Mouse (Mus musculus) embryonic facial prominence, embryonic 15.5 days (tissue): ENCODE data around the gene Sumo1. TPM values are rescaled to one million over a fixed set of nuclear protein-coding genes. Genes with fewer than 3 reads are reported as not detected.
"Not testable (repeated sequence)": the region's sequence is repeated elsewhere in the genome, so short reads cannot be mapped to it uniquely, and the experiment has no call there.

ENCODE experiments used
- ATAC-seq: fragments of 200-750 bp; cut with Nextera tagmentation; 2 replicates; pipeline ENCODE4 v1.8.0; 2017; ENCODE audit warnings: low read depth, moderate TSS enrichment; ENCODE audit not compliant: insufficient number of reproducible peaks, low FRiP score, low TSS enrichment
- H3K27ac ChIP-seq: fragments of 300-500 bp; sonication (generic); replicated peaks from 2 replicates; pipeline ENCODE4 v1.5.1; 2015; ENCODE audit warnings: mild to moderate bottlenecking, inconsistent platforms
- H3K27me3 ChIP-seq: fragments of 300-500 bp; sonication (generic); 2 replicates; pipeline ENCODE4 v1.6.1; 2015; ENCODE audit warnings: inconsistent platforms
- H3K36me3 ChIP-seq: fragments of 300-500 bp; sonication (generic); 2 replicates; pipeline ENCODE4 v1.6.1; 2015; ENCODE audit warnings: mild to moderate bottlenecking, inconsistent platforms
- H3K4me1 ChIP-seq: fragments of 300-500 bp; sonication (generic); 2 replicates; pipeline ENCODE4 v1.6.1; 2015; ENCODE audit warnings: inconsistent platforms
- H3K4me2 ChIP-seq: fragments of 300-500 bp; sonication (generic); replicated peaks from 2 replicates; pipeline ENCODE4 v1.6.1; 2015; ENCODE audit warnings: mild to moderate bottlenecking, inconsistent platforms
- H3K4me3 ChIP-seq: fragments of 300-500 bp; sonication (generic); replicated peaks from 2 replicates; pipeline ENCODE4 v1.5.1; 2015; ENCODE audit warnings: mild to moderate bottlenecking, inconsistent platforms
- H3K9ac ChIP-seq: fragments of 300-500 bp; sonication (generic); 2 replicates; pipeline ENCODE4 v1.6.1; 2015; ENCODE audit warnings: inconsistent platforms
- H3K9me3 ChIP-seq: fragments of 300-500 bp; sonication (generic); replicated peaks from 2 replicates; pipeline ENCODE4 v1.6.1; 2016; ENCODE audit warnings: inconsistent platforms
- WGBS: fragments of 180-500 bp; shearing (Covaris S2); methylation state at CpG from one replicate; pipeline ENCODE4 v1.1.7; 2015; 5-methylcytosine and 5-hydroxymethylcytosine counted together
- polyA plus RNA-seq: library from polyadenylated mRNA; unstranded; fragments of >200 nt; fragmentation: Nextera tagmentation; extraction: Ambion mirVana; gene quantifications from 2 replicates; pipeline ENCODE4 v1.2.1, GENCODE M21; 2015

The Sumo1 gene
- polyA plus RNA-seq, 1 experiment from 2014 or later: 347 TPM

- H3K9me3 ChIP-seq: no peaks in the 10 kb centered on the region
- no peaks in the 10 kb centered on the region for H3K36me3 ChIP-seq
- 0 out of 2 replicates have a peak, but pooled peaks cover 4% of the 10 kb centered on the region for H3K4me1 ChIP-seq
- H3K4me2 ChIP-seq: 0 out of 2 replicates have a peak overlapping the region, but pooled peaks have one; percentile 25
- no peak overlapping the region; the same call in 1 of the 2 replicates for H3K27ac ChIP-seq
- ATAC-seq: no peak
- WGBS: 28% methylated on average over 6 of the region's 6 CpGs
- no peaks in the 10 kb centered on the region for H3K27me3 ChIP-seq
- no peak overlapping the region for H3K4me3 ChIP-seq
- no peak overlapping the region for H3K9ac ChIP-seq
Observed at GRCm38 (mm10) chr1:59633056-59633455, 37.6 kb downstream of the Sumo1 start.

- no peak for ATAC-seq
- H3K4me1 ChIP-seq: 0 out of 2 replicates have a peak, but pooled peaks cover 4% of the 10 kb centered on the region
- H3K9me3 ChIP-seq: no peaks in the 10 kb centered on the region
- no peak overlapping the region for H3K27ac ChIP-seq
- H3K4me2 ChIP-seq: no peak overlapping the region
- 80% methylated on average over 5 of the region's 5 CpGs for WGBS
- H3K27me3 ChIP-seq: no peaks in the 10 kb centered on the region
- no peak overlapping the region for H3K4me3 ChIP-seq
- no peak overlapping the region for H3K9ac ChIP-seq
- H3K36me3 ChIP-seq: no peaks in the 10 kb centered on the region
Observed at GRCm38 (mm10) chr1:59631986-59632659, 38.5 kb downstream of the Sumo1 start.

- not testable (repeated sequence) for H3K9ac ChIP-seq, H3K27me3 ChIP-seq
Observed at GRCm38 (mm10) chr1:59630356-59630755, 40.3 kb downstream of the Sumo1 start.

GRCm38 (mm10) chr1:59629194-59629593 lies 41.4 kb downstream of the Sumo1 start:
- H3K4me2 ChIP-seq: no peak overlapping the region
- H3K9me3 ChIP-seq: no peaks in the 10 kb centered on the region
- H3K4me3 ChIP-seq: no peak overlapping the region
- H3K9ac ChIP-seq: no peak overlapping the region
- no peaks in the 10 kb centered on the region for H3K27me3 ChIP-seq
- H3K27ac ChIP-seq: no peak overlapping the region
- WGBS: 34% methylated on average over 6 of the region's 6 CpGs
- no peaks in the 10 kb centered on the region for H3K36me3 ChIP-seq
- ATAC-seq: no peak
- H3K4me1 ChIP-seq: 0 out of 2 replicates have a peak, but pooled peaks cover 4% of the 10 kb centered on the region

More at GRCm38 (mm10) chr1:59630356-59630755, 40.3 kb downstream of the Sumo1 start:
- not testable (repeated sequence) for H3K4me3 ChIP-seq, H3K27ac ChIP-seq, H3K36me3 ChIP-seq, H3K4me1 ChIP-seq, ATAC-seq, H3K4me2 ChIP-seq, H3K9me3 ChIP-seq
- WGBS: 93% methylated on average over 6 of the region's 6 CpGs

- H3K27me3 ChIP-seq: no peaks in the 10 kb centered on the region
- H3K27ac ChIP-seq: no peak overlapping the region
- H3K4me2 ChIP-seq: no peak overlapping the region
- no peak overlapping the region for H3K4me3 ChIP-seq
- no peaks in the 10 kb centered on the region for H3K4me1 ChIP-seq
- 79% methylated on average over 5 of the region's 5 CpGs for WGBS
- no peak for ATAC-seq
- no peaks in the 10 kb centered on the region for H3K36me3 ChIP-seq
- H3K9me3 ChIP-seq: no peaks in the 10 kb centered on the region
- no peak overlapping the region for H3K9ac ChIP-seq
Observed at GRCm38 (mm10) chr1:59625410-59625809, 45.2 kb downstream of the Sumo1 start.

GRCm38 (mm10) chr1:59623325-59624017 lies 47.2 kb downstream of the Sumo1 start:
- Histone ChIP-seq H3K4me3 (no peak overlapping the region), H3K9me3 (no peaks in the 10 kb centered on the region), H3K36me3 (no peaks in the 10 kb centered on the region), H3K27ac (no peak overlapping the region), H3K9ac (no peak overlapping the region), H3K4me1 (no peaks in the 10 kb centered on the region), H3K4me2 (no peak overlapping the region), H3K27me3 (no peaks in the 10 kb centered on the region)
- 0 out of 2 replicates have a peak, but pooled peaks have one; percentile 51 for ATAC-seq
- WGBS: 28% methylated on average over 5 of the region's 5 CpGs

GRCm38 (mm10) chr1:59619201-59619600 lies 51.4 kb downstream of the Sumo1 start:
- Histone ChIP-seq H3K9ac (no peak overlapping the region), H3K4me3 (no peak overlapping the region), H3K27me3 (no peaks in the 10 kb centered on the region), H3K9me3 (no peaks in the 10 kb centered on the region), H3K36me3 (no peaks in the 10 kb centered on the region), H3K27ac (no peak overlapping the region), H3K4me1 (no peaks in the 10 kb centered on the region), H3K4me2 (no peak overlapping the region)
- WGBS: 88% methylated on average over 10 of the region's 10 CpGs
- ATAC-seq: no peak

GRCm38 (mm10) chr1:59615021-59615420 lies 55.6 kb downstream of the Sumo1 start:
- no peak for ATAC-seq
- Histone ChIP-seq H3K9ac (no peak overlapping the region), H3K9me3 (no peaks in the 10 kb centered on the region), H3K4me3 (no peak overlapping the region), H3K27me3 (no peaks in the 10 kb centered on the region), H3K27ac (no peak overlapping the region), H3K4me1 (no peaks in the 10 kb centered on the region), H3K36me3 (no peaks in the 10 kb centered on the region), H3K4me2 (no peak overlapping the region)
- WGBS: 82% methylated on average over 2 of the region's 2 CpGs

- H3K9me3 ChIP-seq: no peaks in the 10 kb centered on the region
- no peak overlapping the region for H3K27ac ChIP-seq
- no peaks in the 10 kb centered on the region for H3K4me1 ChIP-seq
- H3K4me3 ChIP-seq: no peak overlapping the region
- H3K4me2 ChIP-seq: no peak overlapping the region
- no peak overlapping the region for H3K9ac ChIP-seq
- no peak for ATAC-seq
- 39% methylated on average over 6 of the region's 6 CpGs for WGBS
- H3K36me3 ChIP-seq: no peaks in the 10 kb centered on the region
- H3K27me3 ChIP-seq: no peaks in the 10 kb centered on the region
Observed at GRCm38 (mm10) chr1:59613795-59614194, 56.8 kb downstream of the Sumo1 start.

GRCm38 (mm10) chr1:59610929-59611328 lies 59.7 kb downstream of the Sumo1 start:
- no peak overlapping the region for H3K27ac ChIP-seq
- ATAC-seq: no peak
- no peak overlapping the region for H3K4me3 ChIP-seq
- H3K36me3 ChIP-seq: no peaks in the 10 kb centered on the region
- no peak overlapping the region for H3K9ac ChIP-seq
- H3K4me2 ChIP-seq: no peak overlapping the region
- no peaks in the 10 kb centered on the region for H3K9me3 ChIP-seq
- H3K27me3 ChIP-seq: no peaks in the 10 kb centered on the region
- 91% methylated on average over 3 of the region's 3 CpGs for WGBS
- H3K4me1 ChIP-seq: no peaks in the 10 kb centered on the region

- WGBS: 66% methylated on average over 10 of the region's 10 CpGs
- H3K4me1 ChIP-seq: no peaks in the 10 kb centered on the region
- no peak overlapping the region for H3K4me2 ChIP-seq
- no peak overlapping the region for H3K9ac ChIP-seq
- H3K36me3 ChIP-seq: no peaks in the 10 kb centered on the region
- H3K27ac ChIP-seq: no peak overlapping the region
- no peak for ATAC-seq
- H3K27me3 ChIP-seq: no peaks in the 10 kb centered on the region
- no peaks in the 10 kb centered on the region for H3K9me3 ChIP-seq
- H3K4me3 ChIP-seq: no peak overlapping the region
Observed at GRCm38 (mm10) chr1:59609896-59610295, 60.7 kb downstream of the Sumo1 start.
